Mouse (Mus musculus) midbrain, embryonic 16.5 days (tissue): ENCODE results near the gene Zfp82. TPM values are rescaled to one million over a fixed set of nuclear protein-coding genes. Genes with fewer than 3 reads are reported as not detected.

Source experiments
- ATAC-seq: fragments of 200-750 bp; cut with Nextera tagmentation; 2 replicates; pipeline ENCODE4 v1.8.0; 2017; ENCODE audit warnings: moderate TSS enrichment
- H3K27ac ChIP-seq: fragments of 300-500 bp; sonication (generic); 2 replicates; pipeline ENCODE4 v1.5.1; 2014; ENCODE audit warnings: mild to moderate bottlenecking, low read length, mixed read lengths
- H3K27me3 ChIP-seq: fragments of 300-500 bp; sonication (generic); 2 replicates; pipeline ENCODE4 v1.6.1; 2014; ENCODE audit warnings: low read depth, low read length, mixed read lengths; ENCODE audit not compliant: control insufficient read depth, insufficient read depth
- H3K36me3 ChIP-seq: fragments of 300-500 bp; sonication (generic); 2 replicates; pipeline ENCODE4 v1.6.1; 2014; ENCODE audit warnings: mild to moderate bottlenecking, low read length, moderate library complexity, mixed read lengths; ENCODE audit not compliant: control insufficient read depth, insufficient read depth
- H3K4me1 ChIP-seq: fragments of 300-500 bp; sonication (generic); 2 replicates; pipeline ENCODE4 v1.6.1; 2014; ENCODE audit warnings: mild to moderate bottlenecking, low read length, mixed read lengths; ENCODE audit not compliant: control insufficient read depth, insufficient read depth
- H3K4me2 ChIP-seq: fragments of 300-500 bp; sonication (generic); 2 replicates; pipeline ENCODE4 v1.6.1; 2014; ENCODE audit warnings: mild to moderate bottlenecking, low read length, mixed read lengths
- H3K4me3 ChIP-seq: fragments of 300-500 bp; sonication (generic); 2 replicates; pipeline ENCODE4 v1.5.1; 2014; ENCODE audit warnings: low read depth, mild to moderate bottlenecking, low read length, moderate library complexity, mixed read lengths
- H3K9ac ChIP-seq: fragments of 300-500 bp; sonication (generic); 2 replicates; pipeline ENCODE4 v1.6.1; 2014; ENCODE audit warnings: low read depth, low read length, mixed read lengths
- H3K9me3 ChIP-seq: fragments of 300-500 bp; sonication (generic); replicated peaks from 2 replicates; pipeline ENCODE4 v1.6.1; 2014; ENCODE audit warnings: mild to moderate bottlenecking, low read length, mixed read lengths; ENCODE audit not compliant: control insufficient read depth, poor library complexity, severe bottlenecking
- WGBS: fragments of 180-500 bp; shearing (Covaris S2); extraction: QIAGEN DNeasy Blood & Tissue Kit; methylation state at CpG from one replicate; pipeline ENCODE4 v1.1.7; 2014; 5-methylcytosine and 5-hydroxymethylcytosine counted together
- microRNA-seq: library from miRNA; unstranded; fragments of <30 nt; microRNA quantifications from one replicate; pipeline ENCODE4, GENCODE M21; 2017
- polyA plus RNA-seq: library from polyadenylated mRNA; unstranded; fragments of >200 nt; fragmentation: Nextera tagmentation; extraction: Ambion mirVana; gene quantifications from 2 replicates; pipeline ENCODE4 v1.2.1, GENCODE M21; 2015

Gene Zfp82
- polyA plus RNA-seq, 1 experiment from 2014 or later, result 10.2 TPM

DNA sequence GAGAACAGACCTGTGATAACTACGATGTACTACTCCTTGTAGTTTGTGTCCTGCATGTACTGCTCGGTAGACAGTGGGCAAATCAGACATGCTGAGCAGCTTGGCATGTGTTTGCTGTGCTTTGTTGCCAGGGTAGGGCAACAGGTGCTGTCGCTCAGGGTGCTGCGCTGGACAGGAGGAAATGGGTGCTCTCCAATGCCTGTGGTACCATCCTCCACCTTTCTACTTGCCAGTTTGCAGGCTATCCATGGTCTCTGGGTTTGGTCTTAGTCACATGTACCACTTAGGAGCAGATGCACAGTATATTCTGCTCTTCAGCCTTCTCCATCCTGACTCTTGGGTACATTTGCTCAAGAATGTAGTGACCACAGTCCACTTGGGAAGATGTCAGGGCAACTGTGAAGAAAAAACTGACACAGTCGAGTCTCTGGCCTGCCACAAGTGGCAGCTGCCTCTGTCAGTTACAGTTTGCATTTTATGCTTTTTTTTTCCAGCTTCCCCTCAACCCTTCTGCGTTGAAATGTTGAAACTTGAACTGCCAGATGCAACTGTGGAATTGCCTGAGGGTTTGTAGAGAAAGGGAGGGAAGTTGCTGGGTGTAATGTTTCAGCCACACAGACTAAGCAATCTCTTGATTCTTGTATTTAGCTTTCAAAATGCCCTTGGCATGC, 64.5 kb downstream of the Zfp82 start:
- Histone ChIP-seq H3K27ac (no peak overlapping the region), H3K4me3 (no peak overlapping the region), H3K27me3 (no peaks in the 10 kb centered on the region), H3K36me3 (peaks cover 6% of the 10 kb centered on the region; the same call in 1 of the 2 replicates), H3K9me3 (no peaks in the 10 kb centered on the region), H3K4me2 (no peak overlapping the region), H3K4me1 (peaks cover 2% of the 10 kb centered on the region; the same call in 1 of the 2 replicates), H3K9ac (no peak overlapping the region)
- no peak for ATAC-seq
- 85% methylated on average over 6 of the region's 6 CpGs for WGBS

DNA sequence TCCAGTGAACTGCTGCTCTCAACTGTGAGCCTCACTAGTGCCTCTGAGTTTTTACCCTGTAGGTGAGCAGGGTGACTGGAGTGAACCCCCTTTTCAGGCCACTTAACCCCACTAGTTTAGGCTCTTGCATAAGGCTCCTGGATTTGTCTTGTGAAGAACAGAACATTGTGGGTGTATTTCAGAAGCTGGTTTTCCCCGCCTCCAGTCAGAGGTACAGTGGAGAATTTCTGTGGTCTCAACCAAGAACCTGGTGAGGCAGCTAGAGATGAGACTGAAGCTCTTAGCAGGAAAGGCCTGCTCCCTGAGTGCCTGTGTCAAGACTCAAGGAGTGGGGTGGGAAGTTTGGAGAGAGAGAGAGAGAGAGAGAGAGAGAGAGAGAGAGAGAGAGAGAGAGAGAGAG, 65.1 kb downstream of the Zfp82 start:
- no peaks in the 10 kb centered on the region for H3K27me3 ChIP-seq
- H3K4me3 ChIP-seq, result no peak overlapping the region
- H3K9ac ChIP-seq, result no peak overlapping the region
- 89% methylated on average over 1 of the region's 1 CpGs for WGBS
- peaks cover 6% of the 10 kb centered on the region; the same call in 1 of the 2 replicates for H3K36me3 ChIP-seq
- no peak overlapping the region for H3K4me2 ChIP-seq
- peaks cover 2% of the 10 kb centered on the region; the same call in 1 of the 2 replicates for H3K4me1 ChIP-seq
- no peak overlapping the region for H3K27ac ChIP-seq
- ATAC-seq, result no peak
- no peaks in the 10 kb centered on the region for H3K9me3 ChIP-seq

Small RNA genes lying within 50 kb of the gene (microRNA-seq; reads per million reads assigned to microRNA genes)
- gene Gm23368, result not detected

Other genes starting within 250 kb of the Zfp82 start
- gene Zfp940, start 219.2 kb downstream of the Zfp82 start, polyA plus RNA-seq, result 17.4 and 17.9 TPM in 2 replicates
- 23.7 and 26.7 TPM in 2 replicates for gene Zfp420, start 212.9 kb downstream of the Zfp82 start, polyA plus RNA-seq
- 14.0 and 14.7 TPM in 2 replicates for gene Zfp27, start 166.3 kb downstream of the Zfp82 start, polyA plus RNA-seq
- 7.4 and 7.7 TPM in 2 replicates for gene Zfp383, start 164.7 kb downstream of the Zfp82 start, polyA plus RNA-seq
- gene Zfp74, start 118.8 kb downstream of the Zfp82 start, polyA plus RNA-seq, result 24.4 and 26.7 TPM in 2 replicates
- 3.4 and 4.3 TPM in 2 replicates for gene Zfp568, start 88.9 kb downstream of the Zfp82 start, polyA plus RNA-seq
- 13.4 and 13.7 TPM in 2 replicates for gene Zfp14, start 21.5 kb downstream of the Zfp82 start, polyA plus RNA-seq
- 2.0 and 3.2 TPM in 2 replicates for gene Gm26920, start 17.5 kb upstream of the Zfp82 start, polyA plus RNA-seq
- gene Zfp566, start 17.6 kb upstream of the Zfp82 start, polyA plus RNA-seq, result 18.1 and 18.7 TPM in 2 replicates
- gene Zfp260, start 21.9 kb upstream of the Zfp82 start, polyA plus RNA-seq, result 79.5 and 87.9 TPM in 2 replicates
- 24.5 and 26.6 TPM in 2 replicates for gene Zfp382, start 49.0 kb upstream of the Zfp82 start, polyA plus RNA-seq
- gene Zfp146, start 96.8 kb upstream of the Zfp82 start, polyA plus RNA-seq, result 10.8 and 13.4 TPM in 2 replicates
- gene Cox7a1, start 111.2 kb upstream of the Zfp82 start, polyA plus RNA-seq, result 5.9 and 8.5 TPM in 2 replicates
- gene Capns1, start 125.9 kb upstream of the Zfp82 start, polyA plus RNA-seq, result 64.8 and 65.3 TPM in 2 replicates
- 158 and 166 TPM in 2 replicates for gene Polr2i, start 159.0 kb upstream of the Zfp82 start, polyA plus RNA-seq
- 436 and 442 TPM in 2 replicates for gene Tbcb, start 159.4 kb upstream of the Zfp82 start, polyA plus RNA-seq
- gene Ovol3, start 162.8 kb upstream of the Zfp82 start, polyA plus RNA-seq, result not detected in 2 replicates
- 0.51 and 1.3 TPM in 2 replicates for gene Thap8, start 207.2 kb upstream of the Zfp82 start, polyA plus RNA-seq
- 3.8 and 4.0 TPM in 2 replicates for gene Wdr62, start 207.5 kb upstream of the Zfp82 start, polyA plus RNA-seq
- 100 and 124 TPM in 2 replicates for gene Clip3, start 218.8 kb upstream of the Zfp82 start, polyA plus RNA-seq
- gene Alkbh6, start 235.8 kb upstream of the Zfp82 start, polyA plus RNA-seq, result 120 and 127 TPM in 2 replicates
- gene Syne4, start 241.9 kb upstream of the Zfp82 start, polyA plus RNA-seq, result 13.4 and 16.0 TPM in 2 replicates
- not detected in 2 replicates for gene E130208F15Rik, start 248.8 kb upstream of the Zfp82 start, polyA plus RNA-seq